Mouse (Mus musculus) embryonic facial prominence, embryonic 14.5 days (tissue): ENCODE data around the gene Rtn4r. TPM values are rescaled to one million over a fixed set of nuclear protein-coding genes. Genes with fewer than 3 reads are reported as not detected.
A peak's percentile ranks its signal among the peaks of the same experiment; 100 is the strongest.

Experiments
- ATAC-seq: fragments of 200-750 bp; cut with Nextera tagmentation; 2 replicates; pipeline ENCODE4 v1.8.0; 2017; ENCODE audit warnings: low read depth, moderate number of reproducible peaks, moderate TSS enrichment
- DNase-seq: peaks from one replicate; pipeline ENCODE4 v3.0.0-alpha.2; 2015; ENCODE audit warnings: low spot score
- H3K27ac ChIP-seq: fragments of 300-500 bp; sonication (generic); replicated peaks from 2 replicates; pipeline ENCODE4 v1.5.1; 2014; ENCODE audit warnings: low read depth, mild to moderate bottlenecking, low read length, moderate library complexity
- H3K27me3 ChIP-seq: fragments of 300-500 bp; sonication (generic); replicated peaks from 2 replicates; pipeline ENCODE4 v1.6.1; 2014; ENCODE audit warnings: low read length; ENCODE audit not compliant: control insufficient read depth, insufficient read depth
- H3K36me3 ChIP-seq: fragments of 300-500 bp; sonication (generic); 2 replicates; pipeline ENCODE4 v1.6.1; 2014; ENCODE audit warnings: low read length, mixed read lengths; ENCODE audit not compliant: control insufficient read depth, insufficient read depth
- H3K4me1 ChIP-seq: fragments of 300-500 bp; sonication (generic); 2 replicates; pipeline ENCODE4 v1.6.1; 2014; ENCODE audit warnings: antibody characterized with exemption, low read length; ENCODE audit not compliant: control insufficient read depth, insufficient read depth
- H3K4me2 ChIP-seq: fragments of 300-500 bp; sonication (generic); 2 replicates; pipeline ENCODE4 v1.6.1; 2014; ENCODE audit warnings: low read depth, mild to moderate bottlenecking, low read length, moderate library complexity, mixed read lengths
- H3K4me3 ChIP-seq: fragments of 300-500 bp; sonication (generic); 2 replicates; pipeline ENCODE4 v1.5.1; 2014; ENCODE audit warnings: low read depth, mild to moderate bottlenecking, low read length
- H3K9ac ChIP-seq: fragments of 300-500 bp; sonication (generic); 2 replicates; pipeline ENCODE4 v1.6.1; 2014; ENCODE audit warnings: low read depth, mild to moderate bottlenecking, low read length, moderate library complexity, mixed read lengths
- H3K9me3 ChIP-seq: fragments of 300-500 bp; sonication (generic); 2 replicates; pipeline ENCODE4 v1.6.1; 2016; ENCODE audit warnings: low read length; ENCODE audit not compliant: control insufficient read depth
- WGBS: fragments of 180-500 bp; shearing (Covaris S2); extraction: QIAGEN DNeasy Blood & Tissue Kit; methylation state at CpG from one replicate; pipeline ENCODE4 v1.1.7; 2014; 5-methylcytosine and 5-hydroxymethylcytosine counted together
- polyA plus RNA-seq: library from polyadenylated mRNA; unstranded; fragments of >200 nt; fragmentation: Nextera tagmentation; extraction: Ambion mirVana; gene quantifications from 2 replicates; pipeline ENCODE4 v1.2.1, GENCODE M21; 2014

Rtn4r gene
- polyA plus RNA-seq, 1 experiment from 2014 or later: 4.3 TPM

DNA sequence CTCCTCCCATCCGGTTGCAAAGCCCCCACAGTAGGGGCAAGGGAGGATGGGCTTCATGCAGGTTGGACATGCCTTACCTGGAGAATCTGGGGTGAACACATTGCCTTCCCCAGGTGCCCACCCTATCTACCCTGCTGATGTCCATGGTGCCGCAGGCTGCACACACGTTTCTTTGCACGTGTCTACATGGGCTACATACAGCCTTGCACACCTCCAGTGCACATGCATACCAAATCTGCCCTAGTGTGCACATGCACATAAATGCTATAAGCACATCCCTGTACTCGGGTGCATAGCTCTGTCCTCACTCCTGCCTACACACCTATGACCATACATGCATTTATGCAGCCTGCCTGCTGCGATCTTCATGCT, 1.1 kb downstream of the Rtn4r start:
- peaks cover 14% of the 10 kb centered on the region for H3K4me1 ChIP-seq
- ATAC-seq: no peak
- peak overlapping the region; percentile 76; the same call in 1 of the 2 replicates for H3K9ac ChIP-seq
- H3K36me3 ChIP-seq: no peaks in the 10 kb centered on the region
- no peaks in the 10 kb centered on the region for H3K9me3 ChIP-seq
- no peak for DNase-seq
- H3K4me3 ChIP-seq: peak overlapping the region; percentile 74
- H3K4me2 ChIP-seq: peak overlapping the region; percentile 98
- no peak overlapping the region for H3K27ac ChIP-seq
- peaks cover 32% of the 10 kb centered on the region for H3K27me3 ChIP-seq
- WGBS: 70% methylated on average over 5 of the region's 6 CpGs

DNA sequence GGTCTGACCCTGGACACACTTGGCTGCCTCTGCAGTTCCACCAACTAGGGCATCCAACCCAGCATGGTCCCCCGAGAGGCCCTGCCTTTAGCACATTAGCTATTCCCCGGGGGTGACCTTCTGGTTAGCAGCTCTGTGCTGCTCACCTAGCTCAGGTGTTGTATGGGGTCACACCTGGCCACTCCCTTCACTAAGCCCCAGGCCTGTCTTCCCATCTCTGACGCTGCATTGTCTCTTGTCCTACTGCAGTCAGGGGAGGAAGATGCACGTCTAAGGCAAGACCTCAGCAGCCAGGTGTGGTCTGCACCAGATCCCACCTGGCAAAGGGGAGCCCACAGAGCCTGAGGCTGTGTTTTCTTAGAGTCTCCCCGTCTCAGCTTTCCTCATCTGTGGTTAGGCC, 2.0 kb downstream of the Rtn4r start:
- Histone ChIP-seq H3K9me3 (no peaks in the 10 kb centered on the region), H3K4me3 (no peak overlapping the region), H3K27ac (no peak overlapping the region), H3K27me3 (peaks cover 32% of the 10 kb centered on the region), H3K4me1 (peaks cover 14% of the 10 kb centered on the region), H3K4me2 (peak overlapping the region; percentile 10; the same call in 1 of the 2 replicates), H3K36me3 (no peaks in the 10 kb centered on the region), H3K9ac (no peak overlapping the region)
- 57% methylated on average over 5 of the region's 5 CpGs for WGBS
- DNase-seq (no peak), ATAC-seq (no peak)

DNA sequence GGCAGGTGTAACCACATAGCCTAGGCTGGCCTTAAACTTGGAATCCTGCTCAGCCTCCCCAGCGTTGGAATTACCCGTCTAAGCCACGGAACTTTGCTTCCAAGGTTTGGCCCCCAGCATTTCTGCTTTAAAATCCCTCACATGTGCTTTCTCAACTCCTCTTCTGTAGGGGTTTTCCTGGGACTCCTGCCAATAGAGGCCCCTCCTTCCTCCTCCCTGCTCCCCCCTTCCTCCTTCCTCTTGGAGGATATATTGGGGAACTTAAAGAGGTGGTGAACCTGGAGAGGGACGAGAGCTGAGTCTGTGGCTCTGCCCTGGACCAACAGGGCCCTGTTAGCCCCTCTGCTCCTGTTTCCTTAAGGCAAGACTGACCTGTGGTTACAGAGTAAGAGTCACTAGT, 2.8 kb downstream of the Rtn4r start:
- peak overlapping the region; percentile 21 for H3K27ac ChIP-seq
- H3K9me3 ChIP-seq: no peaks in the 10 kb centered on the region
- H3K4me1 ChIP-seq: peaks cover 14% of the 10 kb centered on the region
- 11% methylated on average over 4 of the region's 4 CpGs for WGBS
- no peak overlapping the region for H3K9ac ChIP-seq
- no peaks in the 10 kb centered on the region for H3K36me3 ChIP-seq
- ATAC-seq: no peak; the same call in 1 of the 2 replicates
- no peak overlapping the region for H3K4me2 ChIP-seq
- H3K27me3 ChIP-seq: peaks cover 32% of the 10 kb centered on the region
- DNase-seq: peak; percentile 84
- H3K4me3 ChIP-seq: no peak overlapping the region

DNA sequence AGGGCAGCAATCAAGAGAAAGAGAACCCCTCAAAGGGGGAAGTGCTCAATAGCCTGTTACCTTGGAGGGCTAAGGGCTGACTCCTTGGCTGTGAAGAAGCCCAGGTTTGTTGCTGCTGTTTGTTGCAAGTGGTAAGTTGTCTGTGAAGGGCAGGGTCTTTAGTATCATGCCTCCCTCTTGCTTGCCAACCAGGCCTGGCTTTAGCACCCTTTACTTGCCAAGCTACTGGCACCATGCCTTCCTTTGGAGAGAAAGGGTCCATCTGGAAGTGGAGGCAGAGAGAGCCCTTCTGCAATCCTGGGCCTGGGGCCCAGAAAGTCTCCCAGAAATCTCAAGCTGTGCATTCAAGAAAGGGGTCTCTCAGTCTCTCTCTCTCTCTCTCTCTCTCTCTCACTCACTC, 3.3 kb downstream of the Rtn4r start:
- Histone ChIP-seq H3K9me3 (no peaks in the 10 kb centered on the region), H3K27ac (peak overlapping the region; percentile 21), H3K9ac (no peak overlapping the region), H3K4me3 (no peak overlapping the region), H3K36me3 (no peaks in the 10 kb centered on the region), H3K27me3 (peaks cover 32% of the 10 kb centered on the region), H3K4me2 (no peak overlapping the region; the same call in 1 of the 2 replicates), H3K4me1 (peaks cover 14% of the 10 kb centered on the region)
- DNase-seq (no peak), ATAC-seq (no peak)

DNA sequence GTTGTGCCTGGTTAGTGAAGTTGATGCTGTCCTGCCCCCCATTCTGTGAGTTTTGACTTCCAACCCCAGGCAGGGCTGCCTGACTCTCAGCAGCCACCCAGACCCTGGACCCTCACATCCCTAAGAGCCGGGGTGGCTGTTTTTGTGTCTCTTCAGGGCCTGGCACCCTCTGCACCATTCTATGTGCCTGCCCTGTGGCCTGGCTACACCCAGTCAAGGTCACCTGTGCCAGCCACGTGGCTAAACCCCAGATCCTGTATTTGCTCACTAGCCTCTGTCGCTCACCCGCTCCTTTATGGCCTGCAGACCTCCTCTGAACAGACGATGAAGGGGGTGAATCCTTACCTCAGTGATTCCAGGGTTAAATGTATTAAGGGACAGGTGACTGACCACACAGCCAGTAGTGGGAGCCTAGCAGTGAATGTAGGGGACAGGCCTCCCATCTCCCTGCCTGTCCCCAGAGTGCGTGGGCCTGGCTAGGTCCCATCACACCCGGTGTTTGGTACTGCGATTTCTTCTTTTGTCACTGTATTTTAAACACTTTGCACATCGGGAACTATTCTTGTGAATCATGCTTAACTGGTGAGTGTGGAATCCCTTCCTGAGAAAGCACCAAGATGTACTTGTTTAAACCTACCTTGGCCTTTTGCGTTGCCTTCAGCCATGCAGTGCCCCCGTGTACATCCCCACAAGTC, 4.0 kb downstream of the Rtn4r start:
- H3K9ac ChIP-seq: no peak overlapping the region
- 83% methylated on average over 11 of the region's 11 CpGs for WGBS
- ATAC-seq: no peak
- no peaks in the 10 kb centered on the region for H3K36me3 ChIP-seq
- DNase-seq: no peak
- H3K9me3 ChIP-seq: no peaks in the 10 kb centered on the region
- H3K4me3 ChIP-seq: no peak overlapping the region
- H3K4me2 ChIP-seq: no peak overlapping the region
- H3K4me1 ChIP-seq: peaks cover 14% of the 10 kb centered on the region
- peaks cover 26% of the 10 kb centered on the region for H3K27me3 ChIP-seq
- H3K27ac ChIP-seq: no peak overlapping the region

DNA sequence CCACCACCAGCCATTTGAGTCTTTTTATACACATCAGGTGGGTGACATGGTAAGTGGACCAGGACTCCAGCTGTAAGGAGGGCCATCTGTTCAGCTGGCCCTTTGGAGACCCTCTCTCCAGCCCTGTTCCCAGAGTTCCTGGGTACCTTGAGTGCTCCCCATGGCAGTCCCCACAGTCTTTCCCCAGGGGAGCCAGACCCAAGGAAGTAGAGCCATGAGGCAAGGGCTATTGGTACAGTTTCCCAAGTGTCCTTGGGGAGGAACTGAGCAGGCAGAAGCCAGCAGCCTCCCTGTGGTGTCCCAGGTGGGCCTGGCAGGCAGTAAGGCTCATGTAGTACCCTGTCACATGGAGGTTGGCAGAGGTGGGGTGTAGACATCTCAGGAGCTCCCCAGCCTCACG, 4.6 kb downstream of the Rtn4r start:
- ATAC-seq (no peak), DNase-seq (no peak)
- Histone ChIP-seq H3K9me3 (no peaks in the 10 kb centered on the region), H3K9ac (no peak overlapping the region), H3K4me3 (no peak overlapping the region), H3K27me3 (peaks cover 20% of the 10 kb centered on the region), H3K27ac (no peak overlapping the region), H3K4me1 (peaks cover 14% of the 10 kb centered on the region), H3K36me3 (no peaks in the 10 kb centered on the region), H3K4me2 (no peak overlapping the region)
- 83% methylated on average over 1 of the region's 1 CpGs for WGBS

DNA sequence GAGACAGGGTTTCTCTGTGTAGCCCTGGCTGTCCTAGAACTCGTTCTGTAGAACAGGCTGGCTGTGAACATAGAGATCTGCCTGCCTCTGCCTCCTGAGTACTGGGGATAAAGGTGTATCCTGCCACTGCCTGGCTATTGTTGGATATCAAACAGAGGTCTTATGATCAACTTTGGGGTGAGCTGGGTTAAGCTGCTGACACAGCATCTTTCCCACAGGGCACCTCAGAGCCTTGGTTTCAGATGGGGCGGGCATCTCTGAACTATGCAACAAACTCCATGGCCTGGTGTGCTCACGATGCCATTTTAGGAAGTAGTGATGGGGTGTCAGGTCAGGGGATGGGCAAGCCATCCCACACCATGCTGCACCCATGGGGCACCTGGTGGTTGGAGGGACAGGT, 5.1 kb downstream of the Rtn4r start:
- Histone ChIP-seq H3K4me2 (no peak overlapping the region), H3K4me3 (no peak overlapping the region), H3K9ac (no peak overlapping the region), H3K9me3 (no peaks in the 10 kb centered on the region), H3K4me1 (peaks cover 14% of the 10 kb centered on the region), H3K27ac (no peak overlapping the region), H3K36me3 (no peaks in the 10 kb centered on the region), H3K27me3 (peaks cover 19% of the 10 kb centered on the region)
- 91% methylated on average over 3 of the region's 3 CpGs for WGBS
- ATAC-seq: no peak
- DNase-seq: no peak

DNA sequence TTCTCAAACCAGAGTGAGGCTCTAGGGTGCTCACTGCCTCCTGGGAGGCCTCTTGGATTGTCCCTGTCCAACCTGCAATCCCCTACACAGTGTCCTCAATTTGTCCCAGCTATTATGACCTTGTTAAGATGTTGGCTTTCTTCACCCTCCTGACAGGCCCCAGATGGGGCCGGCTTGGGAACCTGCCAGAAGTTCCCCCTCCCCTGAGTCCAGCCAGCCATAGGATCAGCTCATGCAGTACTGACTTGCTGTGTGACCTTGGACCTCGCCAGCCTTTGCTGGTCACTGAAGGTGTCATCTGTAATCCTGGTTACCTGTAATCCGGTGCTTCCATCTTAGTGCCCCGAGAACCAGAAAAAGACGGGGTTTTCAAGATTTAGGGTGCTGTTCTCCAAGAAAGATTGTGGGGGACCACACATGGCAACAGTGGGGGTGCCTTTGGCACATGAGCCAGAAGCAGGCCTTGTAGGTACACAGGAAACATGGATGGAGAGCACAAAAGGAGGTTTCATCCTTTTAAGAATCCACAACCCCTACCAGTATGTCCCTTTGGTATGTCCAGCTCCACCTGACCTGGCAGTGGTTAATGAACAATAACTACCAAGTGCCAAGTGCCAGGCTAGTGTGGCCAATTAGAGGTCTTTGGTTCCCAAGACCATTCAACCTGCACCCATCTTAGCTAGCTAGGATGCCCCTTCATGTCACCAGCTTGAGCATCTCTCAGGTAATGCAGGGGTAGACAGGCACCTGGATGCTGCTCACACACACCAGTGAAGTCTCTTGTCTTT, 5.9 kb downstream of the Rtn4r start:
- WGBS: 83% methylated on average over 5 of the region's 5 CpGs
- no peak overlapping the region for H3K9ac ChIP-seq
- no peak for DNase-seq

More for the DNA sequence above, 5.9 kb downstream of the Rtn4r start:
- ATAC-seq: no peak
- Histone ChIP-seq H3K36me3 (no peaks in the 10 kb centered on the region), H3K4me1 (peaks cover 14% of the 10 kb centered on the region), H3K9me3 (no peaks in the 10 kb centered on the region), H3K4me3 (no peak overlapping the region), H3K27ac (no peak overlapping the region), H3K27me3 (peaks cover 12% of the 10 kb centered on the region), H3K4me2 (no peak overlapping the region)
